Mouse (Mus musculus) limb, embryonic 11.5 days (tissue): ENCODE measurements around the gene Pmp22. TPM values are rescaled to one million over a fixed set of nuclear protein-coding genes. Genes with fewer than 3 reads are reported as not detected.

Source experiments
- ATAC-seq: fragments of 200-750 bp; cut with Nextera tagmentation; 2 replicates; pipeline ENCODE4 v1.8.0; 2017; ENCODE audit warnings: low read depth; ENCODE audit not compliant: insufficient number of reproducible peaks, low FRiP score, low TSS enrichment
- DNase-seq: peaks from one replicate; pipeline ENCODE4 v3.0.0-alpha.2; 2015; ENCODE audit warnings: low spot score
- H3K27ac ChIP-seq: fragments of 300-500 bp; sonication (generic); replicated peaks from 2 replicates; pipeline ENCODE4 v1.5.1; 2014; ENCODE audit warnings: low read depth, mild to moderate bottlenecking, low read length
- H3K27me3 ChIP-seq: fragments of 300-500 bp; sonication (generic); 2 replicates; pipeline ENCODE4 v1.6.1; 2014; ENCODE audit warnings: mild to moderate bottlenecking, low read length, mixed read lengths; ENCODE audit not compliant: control insufficient read depth, insufficient read depth
- H3K36me3 ChIP-seq: fragments of 300-500 bp; sonication (generic); 2 replicates; pipeline ENCODE4 v1.6.1; 2014; ENCODE audit warnings: mild to moderate bottlenecking, low read length, moderate library complexity, mixed read lengths; ENCODE audit not compliant: control insufficient read depth, insufficient read depth
- H3K4me1 ChIP-seq: fragments of 300-500 bp; sonication (generic); 2 replicates; pipeline ENCODE4 v1.6.1; 2014; ENCODE audit warnings: low read length, mixed read lengths; ENCODE audit not compliant: control insufficient read depth, insufficient read depth
- H3K4me2 ChIP-seq: fragments of 300-500 bp; sonication (generic); 2 replicates; pipeline ENCODE4 v1.6.1; 2014; ENCODE audit warnings: low read depth, mild to moderate bottlenecking, moderate library complexity; ENCODE audit not compliant: severe bottlenecking
- H3K4me3 ChIP-seq: fragments of 300-500 bp; sonication (generic); 2 replicates; pipeline ENCODE4 v1.5.1; 2014; ENCODE audit warnings: low read depth, low read length
- H3K9ac ChIP-seq: fragments of 300-500 bp; sonication (generic); 2 replicates; pipeline ENCODE4 v1.6.1; 2014; ENCODE audit warnings: mild to moderate bottlenecking, low read length
- H3K9me3 ChIP-seq: fragments of 300-500 bp; sonication (generic); 2 replicates; pipeline ENCODE4 v1.6.1; 2016; ENCODE audit warnings: low read length; ENCODE audit not compliant: control insufficient read depth
- WGBS: fragments of 180-500 bp; shearing (Covaris S2); extraction: QIAGEN DNeasy Blood & Tissue Kit; methylation state at CpG from one replicate; pipeline ENCODE4 v1.1.7; 2014; 5-methylcytosine and 5-hydroxymethylcytosine counted together
- polyA plus RNA-seq: library from polyadenylated mRNA; unstranded; fragments of >200 nt; fragmentation: Nextera tagmentation; extraction: Ambion mirVana; gene quantifications from 2 replicates; pipeline ENCODE4 v1.2.1, GENCODE M21; 2014

Pmp22 gene
- polyA plus RNA-seq, 1 experiment from 2014 or later, result 51.0 TPM

DNA sequence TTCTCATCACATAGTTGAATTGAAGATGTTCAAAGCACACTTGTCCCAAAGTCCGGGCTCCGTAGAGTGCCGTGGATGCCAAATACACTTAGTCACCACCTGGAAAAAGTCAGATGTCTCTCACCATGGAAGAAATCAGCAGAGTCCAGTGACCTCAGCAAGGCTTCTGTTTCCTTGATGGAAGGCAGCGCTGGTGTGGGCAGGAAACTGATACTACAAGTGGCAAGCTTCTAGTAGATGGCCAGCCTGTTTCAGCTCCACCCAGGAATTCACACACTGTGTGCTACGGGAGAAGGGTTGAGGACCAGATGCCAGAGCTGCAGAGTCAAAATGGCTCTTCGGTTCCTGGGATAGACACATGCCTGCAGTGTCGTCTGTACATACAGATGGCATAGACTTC lies 9.0 kb upstream of the Pmp22 start:
- Histone ChIP-seq H3K27ac (no peak overlapping the region), H3K4me1 (no peaks in the 10 kb centered on the region), H3K36me3 (no peaks in the 10 kb centered on the region), H3K4me2 (no peak overlapping the region), H3K9me3 (no peaks in the 10 kb centered on the region), H3K4me3 (no peak overlapping the region), H3K9ac (no peak overlapping the region), H3K27me3 (no peaks in the 10 kb centered on the region)
- ATAC-seq (no peak), DNase-seq (no peak)
- 89% methylated on average over 7 of the region's 7 CpGs for WGBS

DNA sequence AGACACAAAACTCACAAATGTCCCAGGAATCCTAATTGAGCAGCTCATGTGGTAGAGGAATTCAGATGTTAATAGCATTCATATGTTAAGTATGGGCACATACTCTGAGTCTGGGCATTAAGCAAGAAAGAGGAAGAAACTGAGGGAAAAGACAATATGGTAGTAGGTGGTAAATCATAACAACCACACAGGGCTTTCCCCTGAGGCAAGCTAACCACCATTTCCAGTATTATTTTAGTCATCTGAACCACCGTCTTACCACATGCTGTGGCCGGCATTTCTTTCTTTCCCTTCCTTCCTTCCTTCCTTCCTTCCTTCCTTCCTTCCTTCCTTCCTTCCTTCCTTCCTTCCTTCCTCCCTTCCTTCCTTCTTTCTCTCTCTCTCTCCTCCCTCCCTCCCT lies 6.5 kb upstream of the Pmp22 start:
- Histone ChIP-seq H3K4me3 (no peak overlapping the region), H3K27me3 (no peaks in the 10 kb centered on the region), H3K36me3 (no peaks in the 10 kb centered on the region), H3K4me1 (peaks cover 4% of the 10 kb centered on the region; the same call in 1 of the 2 replicates), H3K9me3 (no peaks in the 10 kb centered on the region), H3K4me2 (no peak overlapping the region), H3K9ac (no peak overlapping the region), H3K27ac (no peak overlapping the region)
- 85% methylated on average over 2 of the region's 2 CpGs for WGBS
- no peak for DNase-seq
- no peak for ATAC-seq

DNA sequence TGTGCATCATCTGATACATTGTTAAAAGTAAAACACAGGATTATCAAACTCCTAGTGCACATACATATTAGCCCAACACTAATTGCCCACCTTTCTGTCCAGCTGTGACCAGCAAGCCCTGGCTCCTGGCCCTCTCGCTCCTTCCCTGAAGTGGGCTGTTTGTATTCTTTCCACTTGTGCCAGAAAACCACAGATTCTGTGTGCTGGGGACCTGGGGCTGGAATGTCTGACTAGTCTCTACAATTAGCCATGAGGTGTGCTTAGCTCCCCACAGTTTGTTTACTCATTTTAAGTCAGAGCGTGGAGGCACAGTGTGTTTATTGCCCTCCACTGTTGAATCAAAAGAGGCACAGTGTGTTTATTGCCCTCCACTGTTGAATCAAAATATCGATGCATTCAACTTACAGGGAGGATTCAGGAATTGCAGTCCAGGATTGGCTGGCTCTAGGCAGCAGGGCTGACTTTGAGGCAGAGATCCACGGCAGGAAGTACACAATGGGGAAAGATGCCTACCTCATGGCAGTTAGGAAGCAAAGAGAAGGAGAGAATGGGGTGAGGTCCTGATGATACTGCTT lies 5.9 kb upstream of the Pmp22 start:
- no peaks in the 10 kb centered on the region for H3K36me3 ChIP-seq
- WGBS, result 39% methylated on average over 4 of the region's 4 CpGs
- H3K4me3 ChIP-seq, result no peak overlapping the region
- H3K27me3 ChIP-seq, result no peaks in the 10 kb centered on the region
- H3K27ac ChIP-seq, result 0 out of 2 replicates have a peak overlapping the region, but pooled peaks have one; percentile 15
- no peak overlapping the region for H3K9ac ChIP-seq
- H3K4me1 ChIP-seq, result peaks cover 4% of the 10 kb centered on the region; the same call in 1 of the 2 replicates
- H3K9me3 ChIP-seq, result no peaks in the 10 kb centered on the region
- no peak for DNase-seq
- ATAC-seq, result no peak
- no peak overlapping the region for H3K4me2 ChIP-seq

DNA sequence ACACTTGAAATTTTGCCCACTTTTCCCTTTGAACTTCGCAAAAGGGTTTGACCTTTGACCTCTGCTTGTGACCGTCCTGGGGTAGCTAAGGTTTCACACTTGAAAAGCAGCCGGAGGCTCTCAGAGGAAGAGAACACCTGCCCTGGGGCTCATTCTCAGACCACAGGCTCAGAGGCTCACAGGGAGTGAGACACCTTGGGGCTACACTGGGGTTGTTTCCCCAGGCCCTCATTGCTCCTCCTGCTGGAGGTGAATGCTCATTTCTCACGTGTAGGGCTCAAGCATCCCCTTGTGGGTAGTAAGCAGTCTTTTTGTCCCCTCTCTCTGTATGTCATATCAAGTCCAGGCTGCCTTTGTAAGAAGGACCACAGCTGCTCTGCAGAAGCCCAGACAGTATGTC lies 4.5 kb upstream of the Pmp22 start:
- WGBS, result 2% methylated on average over 4 of the region's 4 CpGs
- H3K4me3 ChIP-seq, result no peak overlapping the region
- no peaks in the 10 kb centered on the region for H3K27me3 ChIP-seq
- H3K4me2 ChIP-seq, result no peak overlapping the region
- peaks cover 6% of the 10 kb centered on the region; the same call in 1 of the 2 replicates for H3K4me1 ChIP-seq
- DNase-seq (peak; percentile 63), ATAC-seq (no peak)
- H3K36me3 ChIP-seq, result no peaks in the 10 kb centered on the region
- no peak overlapping the region for H3K9ac ChIP-seq
- no peak overlapping the region for H3K27ac ChIP-seq
- H3K9me3 ChIP-seq, result no peaks in the 10 kb centered on the region

DNA sequence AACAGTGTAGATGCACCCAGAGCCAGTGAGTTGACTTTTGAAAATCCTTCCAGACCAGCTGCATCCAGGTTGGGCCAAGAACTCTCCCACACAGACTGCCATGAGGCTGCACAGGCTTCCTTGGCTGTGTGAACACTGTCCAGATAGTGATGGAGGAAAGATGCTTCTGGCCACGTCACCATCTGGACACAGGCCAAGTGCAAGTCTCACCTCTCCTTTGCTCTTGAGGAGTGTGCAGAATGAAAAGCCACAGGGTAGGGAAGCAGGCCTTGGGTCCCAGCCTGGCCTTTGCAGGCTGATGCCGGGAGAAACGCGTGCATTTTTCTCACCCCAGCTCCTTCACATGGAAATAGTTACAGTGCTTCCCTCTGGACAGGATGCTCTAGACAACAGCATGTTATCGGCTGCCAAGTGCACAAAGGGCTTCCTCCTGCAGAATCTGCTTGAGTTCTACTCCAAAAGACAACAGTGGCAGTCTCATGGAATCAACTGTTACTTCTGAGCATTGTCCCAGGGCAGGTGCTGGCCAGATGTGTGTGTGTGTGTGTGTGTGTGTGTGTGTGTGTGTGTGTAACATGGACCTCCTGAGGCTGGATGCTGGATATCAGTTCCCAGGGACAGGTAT lies 2.8 kb upstream of the Pmp22 start:
- H3K4me3 ChIP-seq, result no peak overlapping the region
- no peak overlapping the region for H3K4me2 ChIP-seq
- H3K27me3 ChIP-seq, result peaks cover 4% of the 10 kb centered on the region
- no peak for ATAC-seq
- peaks cover 18% of the 10 kb centered on the region for H3K4me1 ChIP-seq
- H3K36me3 ChIP-seq, result no peaks in the 10 kb centered on the region
- H3K9me3 ChIP-seq, result no peaks in the 10 kb centered on the region
- no peak overlapping the region for H3K9ac ChIP-seq
- DNase-seq, result no peak
- no peak overlapping the region for H3K27ac ChIP-seq
- WGBS, result 69% methylated on average over 5 of the region's 5 CpGs

DNA sequence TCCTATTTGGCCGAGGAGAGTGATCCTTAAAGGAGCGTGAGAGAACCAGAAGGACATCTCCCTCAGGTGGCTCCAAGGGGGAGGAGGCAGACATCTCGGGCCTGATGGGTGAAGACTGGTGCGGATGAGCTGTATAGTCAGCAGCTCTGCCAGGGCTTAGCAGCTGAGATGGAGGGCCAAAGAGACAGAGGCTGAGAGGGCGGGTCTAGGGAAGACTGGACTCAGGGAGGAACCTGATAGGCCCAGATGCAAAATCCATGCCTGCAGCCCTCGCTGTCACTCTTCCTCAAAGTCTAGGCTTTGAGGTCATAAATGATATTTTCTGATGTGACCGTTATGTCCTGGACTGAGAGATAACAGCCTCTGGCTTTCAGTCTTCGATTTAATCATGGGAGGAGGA lies 1.8 kb upstream of the Pmp22 start:
- Histone ChIP-seq H3K4me2 (no peak overlapping the region), H3K27ac (no peak overlapping the region), H3K4me3 (no peak overlapping the region), H3K36me3 (no peaks in the 10 kb centered on the region), H3K9me3 (no peaks in the 10 kb centered on the region), H3K4me1 (peaks cover 24% of the 10 kb centered on the region), H3K27me3 (peaks cover 13% of the 10 kb centered on the region), H3K9ac (no peak overlapping the region)
- WGBS, result 77% methylated on average over 8 of the region's 8 CpGs
- ATAC-seq (no peak), DNase-seq (no peak)

DNA sequence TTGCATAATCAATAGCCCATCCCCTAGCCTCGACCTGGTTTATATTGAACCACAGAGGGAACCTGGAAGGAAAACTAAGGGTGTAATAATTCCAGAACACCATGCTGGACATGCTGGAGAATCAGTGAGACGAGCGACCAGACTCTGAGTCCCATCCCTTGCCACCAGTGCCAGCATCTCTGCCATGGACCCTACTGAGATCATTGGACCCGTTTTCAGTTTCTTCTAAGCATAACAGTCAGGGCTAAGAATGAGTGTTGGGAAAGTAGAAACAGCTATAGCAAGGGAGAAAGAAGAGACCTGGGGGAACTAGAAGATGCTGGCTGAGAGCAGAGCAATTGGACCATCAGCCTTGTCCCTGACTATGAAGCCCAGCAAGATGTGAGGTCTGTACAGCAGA lies 1.3 kb upstream of the Pmp22 start:
- Histone ChIP-seq H3K9me3 (no peaks in the 10 kb centered on the region), H3K27me3 (peaks cover 15% of the 10 kb centered on the region), H3K9ac (no peak overlapping the region), H3K4me1 (peaks cover 27% of the 10 kb centered on the region), H3K4me2 (no peak overlapping the region), H3K4me3 (no peak overlapping the region), H3K36me3 (no peaks in the 10 kb centered on the region), H3K27ac (no peak overlapping the region)
- no peak for DNase-seq
- WGBS, result 86% methylated on average over 4 of the region's 4 CpGs
- ATAC-seq, result no peak

DNA sequence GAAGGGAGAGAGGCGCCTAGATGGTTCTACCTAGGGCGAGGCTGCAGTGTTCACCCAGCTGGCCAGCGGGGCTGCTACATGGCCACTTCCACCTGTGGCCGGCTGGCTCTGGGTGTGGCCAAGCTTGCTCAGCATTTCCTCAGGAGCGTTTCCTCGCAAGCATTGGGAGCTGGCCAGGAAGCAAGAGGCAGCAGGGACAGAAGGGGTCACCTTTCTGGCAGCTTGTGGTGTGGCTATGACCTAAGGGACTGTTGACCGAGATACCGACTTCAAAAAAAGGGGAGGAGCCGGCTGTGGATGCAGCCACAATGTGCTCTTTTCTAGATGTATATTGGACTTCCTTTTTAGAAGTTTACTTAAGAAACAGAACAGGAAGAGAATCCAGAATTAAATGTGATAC lies 593 bp downstream of the Pmp22 start:
- ATAC-seq (no peak), DNase-seq (no peak)
- H3K36me3 ChIP-seq, result no peaks in the 10 kb centered on the region
- H3K4me1 ChIP-seq, result peaks cover 34% of the 10 kb centered on the region
- H3K9ac ChIP-seq, result no peak overlapping the region
- no peaks in the 10 kb centered on the region for H3K9me3 ChIP-seq
- 44% methylated on average over 9 of the region's 9 CpGs for WGBS
- no peak overlapping the region for H3K4me2 ChIP-seq
- no peak overlapping the region for H3K27ac ChIP-seq
- peaks cover 15% of the 10 kb centered on the region for H3K27me3 ChIP-seq
- H3K4me3 ChIP-seq, result no peak overlapping the region

DNA sequence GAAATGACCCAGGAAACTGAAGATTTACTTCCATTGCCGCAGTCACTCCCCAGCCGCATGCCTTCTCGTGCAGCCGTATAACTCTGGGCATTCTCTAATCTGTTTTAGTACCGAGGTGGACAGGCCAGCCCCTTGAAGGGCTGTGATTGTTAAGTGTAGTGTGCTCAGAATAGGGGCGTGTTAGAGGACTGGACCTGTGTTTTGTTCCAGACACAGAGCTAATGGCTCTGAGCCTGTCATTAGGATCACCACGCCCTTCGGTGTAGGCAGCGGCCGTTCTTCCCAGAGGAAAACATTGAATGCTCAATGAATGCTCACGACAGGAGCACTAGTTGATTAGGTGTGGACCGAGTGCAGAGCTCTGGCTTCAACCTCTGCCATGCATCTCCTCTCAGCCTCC lies 1.1 kb downstream of the Pmp22 start:
- Histone ChIP-seq H3K9ac (no peak overlapping the region), H3K4me3 (no peak overlapping the region), H3K4me1 (peaks cover 35% of the 10 kb centered on the region), H3K27me3 (peaks cover 15% of the 10 kb centered on the region), H3K36me3 (no peaks in the 10 kb centered on the region), H3K9me3 (no peaks in the 10 kb centered on the region), H3K27ac (no peak overlapping the region), H3K4me2 (no peak overlapping the region)
- DNase-seq (no peak), ATAC-seq (no peak)
- 28% methylated on average over 12 of the region's 12 CpGs for WGBS
